Mouse (Mus musculus) myocyte (in vitro differentiated cells): ENCODE measurements around the gene Cbfa2t3.

ENCODE experiments used
- POLR2A ChIP-seq: IDR thresholded peaks from one replicate; pipeline ENCODE4 v1.6.1; 2011; ENCODE audit warnings: low read depth, mild to moderate bottlenecking, control low read depth, moderate library complexity; ENCODE audit not compliant: insufficient read length
- POLR2AphosphoS2 ChIP-seq: IDR thresholded peaks from one replicate; pipeline ENCODE4 v1.6.1; 2011; ENCODE audit warnings: low read depth, control low read depth; ENCODE audit not compliant: insufficient read length
- USF1 ChIP-seq: IDR thresholded peaks from one replicate; pipeline ENCODE4 v1.6.1; 2011; ENCODE audit warnings: low read depth, mild to moderate bottlenecking, control low read depth, moderate library complexity

- TF ChIP-seq USF1 (no peak), POLR2A (no peak), POLR2AphosphoS2 (no peak)
Observed at GRCm38 (mm10) chr8:122654768-122655167, 44.1 kb downstream of the Cbfa2t3 start.
